Mouse (Mus musculus) intestine, embryonic 15.5 days (tissue): ENCODE data around the gene H60b. TPM values are rescaled to one million over a fixed set of nuclear protein-coding genes. Genes with fewer than 3 reads are reported as not detected.
A peak's percentile ranks its signal among the peaks of the same experiment; 100 is the strongest.
"Not testable (repeated sequence)": the region's sequence is repeated elsewhere in the genome, so short reads cannot be mapped to it uniquely, and the experiment has no call there.

ENCODE experiments used
- ATAC-seq: fragments of 200-750 bp; cut with Nextera tagmentation; 2 replicates; pipeline ENCODE4 v1.8.0; 2017; ENCODE audit warnings: moderate TSS enrichment, moderate library complexity
- H3K27ac ChIP-seq: fragments of 300-500 bp; sonication (generic); 2 replicates; pipeline ENCODE4 v1.5.1; 2015; ENCODE audit warnings: mild to moderate bottlenecking, inconsistent platforms
- H3K27me3 ChIP-seq: fragments of 300-500 bp; sonication (generic); replicated peaks from 2 replicates; pipeline ENCODE4 v1.6.1; 2015; ENCODE audit warnings: inconsistent platforms
- H3K36me3 ChIP-seq: fragments of 300-500 bp; sonication (generic); 2 replicates; pipeline ENCODE4 v1.6.1; 2015; ENCODE audit warnings: inconsistent platforms
- H3K4me1 ChIP-seq: fragments of 300-500 bp; sonication (generic); replicated peaks from 2 replicates; pipeline ENCODE4 v1.6.1; 2015; ENCODE audit warnings: inconsistent platforms
- H3K4me2 ChIP-seq: fragments of 300-500 bp; sonication (generic); replicated peaks from 2 replicates; pipeline ENCODE4 v1.6.1; 2015; ENCODE audit warnings: mild to moderate bottlenecking, inconsistent platforms
- H3K4me3 ChIP-seq: fragments of 300-500 bp; sonication (generic); replicated peaks from 2 replicates; pipeline ENCODE4 v1.5.1; 2015; ENCODE audit warnings: inconsistent platforms
- H3K9ac ChIP-seq: fragments of 300-500 bp; sonication (generic); 2 replicates; pipeline ENCODE4 v1.6.1; 2015; ENCODE audit warnings: inconsistent platforms
- H3K9me3 ChIP-seq: fragments of 300-500 bp; sonication (generic); 2 replicates; pipeline ENCODE4 v1.6.1; 2016; ENCODE audit warnings: inconsistent platforms
- WGBS: fragments of 180-500 bp; shearing (Covaris S2); methylation state at CpG from one replicate; pipeline ENCODE4 v1.1.7; 2015; 5-methylcytosine and 5-hydroxymethylcytosine counted together
- polyA plus RNA-seq: library from polyadenylated mRNA; unstranded; fragments of >200 nt; fragmentation: Nextera tagmentation; extraction: Ambion mirVana; gene quantifications from 2 replicates; pipeline ENCODE4 v1.2.1, GENCODE M21; 2015

H60b gene
- polyA plus RNA-seq, 1 experiment from 2014 or later = 0.53 TPM

DNA sequence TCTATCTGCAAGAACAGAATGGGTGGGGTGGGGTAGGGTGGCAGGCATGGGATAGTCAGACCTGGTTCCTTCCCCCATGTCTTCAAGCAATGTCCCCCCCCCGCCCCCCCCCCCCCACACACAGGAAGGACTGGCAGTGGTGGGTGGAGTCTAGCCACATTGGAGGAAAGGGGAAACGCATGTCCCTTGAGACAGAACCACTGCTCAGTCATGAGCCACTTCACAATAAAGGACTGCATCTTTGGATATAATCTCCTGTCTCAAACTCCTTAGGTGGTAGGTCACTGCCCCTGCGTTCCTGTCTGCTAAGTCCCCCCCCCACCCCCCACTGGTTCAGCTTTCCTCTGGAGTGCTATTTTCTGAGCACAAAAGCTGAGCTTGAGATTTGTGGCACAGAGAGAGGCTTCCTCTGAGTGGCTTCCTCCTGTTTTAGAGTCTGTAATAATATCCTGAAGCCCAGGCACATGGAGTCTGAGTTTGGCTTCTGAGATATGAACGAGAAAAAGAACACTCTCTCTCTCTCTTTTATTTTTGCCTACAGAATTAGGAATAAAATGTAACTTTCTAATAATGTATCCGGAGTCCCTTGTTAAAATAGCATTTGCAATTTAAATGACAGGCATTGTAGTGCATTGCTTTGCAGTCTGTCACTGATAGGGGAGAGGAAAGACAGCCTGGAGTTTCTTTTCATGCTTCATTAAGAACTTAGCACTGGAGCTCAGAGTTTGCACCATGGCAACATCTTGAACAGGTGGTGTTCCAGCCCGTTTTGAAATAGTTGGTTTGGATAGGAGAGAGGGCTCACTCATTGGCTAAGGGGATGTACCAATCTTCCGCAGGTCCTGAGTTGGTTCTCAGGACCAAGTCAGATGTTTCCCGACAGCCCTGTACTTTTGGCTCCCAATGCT lies 112.7 kb downstream of the H60b start:
- not testable (repeated sequence) for H3K4me3 ChIP-seq, H3K27me3 ChIP-seq, H3K9ac ChIP-seq, ATAC-seq, H3K36me3 ChIP-seq, H3K4me1 ChIP-seq, H3K27ac ChIP-seq, H3K9me3 ChIP-seq, H3K4me2 ChIP-seq
- WGBS = 58% methylated on average over 6 of the region's 8 CpGs

DNA sequence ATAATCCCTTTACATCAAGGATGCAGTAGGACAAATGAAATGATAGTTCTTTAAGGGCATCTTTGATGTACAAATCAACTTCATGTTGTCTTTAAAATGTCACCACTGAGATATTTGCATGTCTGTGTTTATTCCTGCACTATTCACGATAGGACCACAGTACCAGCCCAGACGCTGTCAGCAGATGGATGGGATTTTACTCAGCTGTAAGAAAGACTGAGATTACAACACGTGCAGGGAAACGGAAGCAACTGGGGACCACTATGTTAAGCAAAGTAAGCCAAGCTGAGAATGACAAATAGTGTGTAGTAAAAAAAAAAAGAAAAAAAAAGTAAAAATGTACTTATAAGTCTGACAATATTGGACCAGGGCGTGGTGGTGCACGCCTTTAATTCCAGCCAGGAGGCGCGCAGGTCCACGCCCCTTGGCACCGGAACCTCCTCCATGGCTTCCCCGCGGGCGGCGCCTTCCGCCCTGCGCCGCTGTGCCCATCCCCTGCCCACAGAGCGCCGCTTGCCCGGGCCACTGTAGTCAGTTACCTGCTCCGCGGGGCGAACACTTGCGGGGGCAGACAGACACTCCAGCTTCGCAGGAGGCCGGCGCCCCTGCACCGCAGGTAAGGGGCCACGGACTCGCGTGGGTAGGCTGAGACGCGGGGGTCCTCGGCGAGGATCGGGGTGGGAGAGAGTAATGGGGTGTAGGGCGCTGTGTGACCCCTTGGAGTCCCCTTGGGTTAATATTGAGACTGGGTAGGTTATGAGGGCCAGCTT lies 114.7 kb downstream of the H60b start:
- WGBS = 2% methylated on average over 37 of the region's 37 CpGs
- peak overlapping the region; percentile 92 for H3K4me2 ChIP-seq
- ATAC-seq = peak; percentile 81
- H3K4me1 ChIP-seq, H3K9me3 ChIP-seq, H3K27ac ChIP-seq, H3K27me3 ChIP-seq, H3K36me3 ChIP-seq: not testable (repeated sequence)
- peak overlapping the region; percentile 45; the same call in 1 of the 2 replicates for H3K9ac ChIP-seq
- peak overlapping the region; percentile 47 for H3K4me3 ChIP-seq

DNA sequence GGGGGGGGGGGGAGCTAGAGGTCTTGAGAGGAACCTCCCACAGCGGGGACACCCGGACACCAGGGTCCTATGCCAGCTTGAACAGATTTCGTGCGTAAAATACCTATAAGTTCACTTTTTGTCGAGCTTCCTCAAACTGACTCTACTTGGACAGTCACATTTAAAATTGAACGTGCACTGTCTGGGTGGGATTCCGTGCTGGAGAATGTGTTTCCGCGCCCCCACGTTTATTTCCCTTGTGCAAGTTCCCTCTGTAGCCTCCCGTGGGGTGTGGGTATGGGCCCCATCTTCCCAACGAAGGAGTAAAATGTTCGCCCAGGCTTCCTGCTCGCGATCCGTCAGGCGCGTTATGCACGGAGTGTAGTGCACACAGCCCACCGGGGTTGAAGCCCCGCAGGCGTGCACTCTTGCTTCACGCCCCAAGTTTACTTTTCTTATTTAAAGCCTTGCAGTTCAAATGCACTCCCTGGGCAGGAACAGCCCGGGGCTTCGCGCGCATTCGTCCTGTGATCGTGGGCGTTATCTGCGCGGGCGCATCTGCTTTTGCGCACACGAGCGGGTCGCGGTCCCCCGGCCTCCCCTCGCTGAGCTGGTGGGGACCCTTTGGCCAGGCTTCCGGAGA lies 115.4 kb downstream of the H60b start:
- under 1% methylated on average over 41 of the region's 41 CpGs for WGBS
- 0 out of 2 replicates have a peak, but pooled peaks cover 6% of the 10 kb centered on the region for H3K4me1 ChIP-seq
- H3K27ac ChIP-seq = no peak overlapping the region
- ATAC-seq = 0 out of 2 replicates have a peak, but pooled peaks have one; percentile 28
- no peaks in the 10 kb centered on the region for H3K36me3 ChIP-seq
- peak overlapping the region; percentile 47 for H3K4me3 ChIP-seq
- H3K9ac ChIP-seq = peak overlapping the region; percentile 23; the same call in 1 of the 2 replicates
- H3K4me2 ChIP-seq = peak overlapping the region; percentile 92
- no peaks in the 10 kb centered on the region for H3K27me3 ChIP-seq
- no peaks in the 10 kb centered on the region for H3K9me3 ChIP-seq

DNA sequence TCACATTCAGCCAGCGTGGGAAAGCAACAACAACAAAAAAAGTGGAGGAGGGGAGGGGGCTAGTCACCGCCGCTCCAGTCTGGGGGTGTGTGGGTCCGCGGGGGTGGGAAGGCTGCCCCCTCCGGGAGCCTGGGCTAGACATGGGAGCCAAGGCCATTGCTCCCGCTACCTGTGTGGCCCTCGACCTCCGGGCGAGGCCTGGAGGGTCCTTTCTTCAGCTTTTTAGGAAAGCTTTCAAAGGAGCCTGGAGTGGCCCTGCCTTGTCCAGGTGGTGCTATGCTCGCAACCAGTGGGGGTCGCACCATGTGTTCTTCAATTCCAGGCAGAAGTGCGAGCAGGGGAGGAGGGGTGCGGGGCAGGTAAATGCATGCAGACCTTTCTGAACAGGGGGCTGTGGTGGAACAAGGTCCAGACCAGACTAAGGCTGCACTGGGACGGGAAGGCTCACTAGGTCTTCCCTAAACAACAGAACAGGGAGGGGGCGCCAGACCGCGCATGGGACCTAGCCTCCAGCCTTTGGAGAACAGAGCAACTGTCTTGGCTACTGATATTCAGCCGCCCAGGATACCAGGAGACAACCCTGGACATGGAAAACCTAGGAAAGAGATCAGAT lies 116.2 kb downstream of the H60b start:
- WGBS = 11% methylated on average over 19 of the region's 19 CpGs
- no peak overlapping the region for H3K27ac ChIP-seq
- H3K4me1 ChIP-seq = 0 out of 2 replicates have a peak, but pooled peaks cover 6% of the 10 kb centered on the region
- H3K9ac ChIP-seq = no peak overlapping the region
- H3K4me3 ChIP-seq = peak overlapping the region; percentile 47; the same call in 1 of the 2 replicates
- no peaks in the 10 kb centered on the region for H3K36me3 ChIP-seq
- H3K9me3 ChIP-seq = no peaks in the 10 kb centered on the region
- ATAC-seq = no peak
- H3K4me2 ChIP-seq = peak overlapping the region; percentile 92
- no peaks in the 10 kb centered on the region for H3K27me3 ChIP-seq

DNA sequence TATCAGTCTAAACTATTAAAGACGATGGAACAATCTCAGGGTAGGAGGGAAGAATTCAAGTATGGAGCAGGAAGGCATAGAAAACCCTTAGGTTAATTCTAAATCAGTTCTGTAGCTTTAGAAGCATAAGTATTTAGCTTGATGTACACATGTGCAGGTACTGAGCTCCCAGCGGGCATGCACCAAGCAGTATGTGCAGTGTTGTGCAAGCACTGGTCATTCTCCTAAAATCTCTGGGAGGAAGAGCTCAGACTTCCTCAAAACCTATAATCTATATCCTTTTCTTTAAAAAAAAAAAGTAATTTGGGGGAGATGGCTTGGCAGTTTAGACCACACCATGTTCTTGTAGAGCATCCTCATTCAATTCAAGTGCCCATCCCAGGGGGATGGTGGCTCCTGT lies 120.1 kb downstream of the H60b start:
- H3K27ac ChIP-seq, H3K4me1 ChIP-seq, ATAC-seq, H3K36me3 ChIP-seq, H3K27me3 ChIP-seq, H3K4me2 ChIP-seq, H3K9ac ChIP-seq, H3K4me3 ChIP-seq, H3K9me3 ChIP-seq: not testable (repeated sequence)
- WGBS = 87% methylated on average over 2 of the region's 2 CpGs

DNA sequence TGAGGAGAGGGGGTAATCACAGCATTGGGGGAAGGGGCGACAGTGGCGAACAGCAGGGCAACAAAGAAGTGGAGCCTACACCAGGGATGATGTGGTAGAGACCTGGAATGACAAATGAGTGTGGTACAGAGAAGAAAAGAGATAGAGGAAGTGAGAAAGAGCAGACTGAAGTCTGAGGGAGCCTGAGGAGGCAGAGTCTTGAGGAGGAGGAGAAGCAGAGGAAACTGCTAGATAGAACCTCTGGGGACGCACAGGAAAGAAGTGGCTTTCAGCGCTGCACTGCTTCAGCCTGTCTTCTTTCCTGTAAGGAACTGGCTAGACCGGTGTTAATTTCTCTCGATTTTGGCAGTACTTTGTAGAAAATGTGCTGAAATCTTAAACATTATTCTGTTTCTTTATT lies 124.4 kb downstream of the H60b start:
- H3K36me3 ChIP-seq = no peaks in the 10 kb centered on the region
- no peaks in the 10 kb centered on the region for H3K4me1 ChIP-seq

DNA sequence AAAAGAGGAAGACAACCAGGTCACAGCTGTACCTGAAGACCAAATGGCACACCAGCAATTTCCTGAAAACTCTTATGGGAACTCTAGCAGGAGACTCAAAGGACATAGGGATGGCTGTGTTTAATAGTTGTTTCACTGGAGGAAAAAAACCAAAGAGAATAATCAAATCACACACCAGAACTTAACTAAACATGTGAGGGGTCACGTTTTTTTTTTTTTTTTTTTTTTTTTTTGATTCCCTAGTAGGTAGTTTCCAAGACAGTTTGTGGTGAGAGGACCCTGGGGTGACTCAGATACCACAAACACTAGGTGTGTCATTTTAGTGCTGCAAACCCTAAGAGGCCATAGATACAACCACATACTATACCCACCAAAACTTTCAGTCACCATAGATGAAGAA lies 137.3 kb downstream of the H60b start:
- Histone ChIP-seq H3K9me3 (no peaks in the 10 kb centered on the region), H3K36me3 (no peaks in the 10 kb centered on the region), H3K4me2 (no peak overlapping the region), H3K27me3 (no peaks in the 10 kb centered on the region), H3K27ac (no peak overlapping the region), H3K4me3 (no peak overlapping the region), H3K9ac (no peak overlapping the region), H3K4me1 (no peaks in the 10 kb centered on the region)
- no peak for ATAC-seq
- 33% methylated on average over 1 of the region's 1 CpGs for WGBS

More for the DNA sequence above, 124.4 kb downstream of the H60b start:
- H3K27ac ChIP-seq = no peak overlapping the region
- H3K9ac ChIP-seq = no peak overlapping the region
- no peak overlapping the region for H3K4me2 ChIP-seq
- ATAC-seq = no peak
- H3K4me3 ChIP-seq = no peak overlapping the region
- WGBS = 45% methylated on average over 6 of the region's 6 CpGs
- H3K9me3 ChIP-seq = no peaks in the 10 kb centered on the region
- no peaks in the 10 kb centered on the region for H3K27me3 ChIP-seq

DNA sequence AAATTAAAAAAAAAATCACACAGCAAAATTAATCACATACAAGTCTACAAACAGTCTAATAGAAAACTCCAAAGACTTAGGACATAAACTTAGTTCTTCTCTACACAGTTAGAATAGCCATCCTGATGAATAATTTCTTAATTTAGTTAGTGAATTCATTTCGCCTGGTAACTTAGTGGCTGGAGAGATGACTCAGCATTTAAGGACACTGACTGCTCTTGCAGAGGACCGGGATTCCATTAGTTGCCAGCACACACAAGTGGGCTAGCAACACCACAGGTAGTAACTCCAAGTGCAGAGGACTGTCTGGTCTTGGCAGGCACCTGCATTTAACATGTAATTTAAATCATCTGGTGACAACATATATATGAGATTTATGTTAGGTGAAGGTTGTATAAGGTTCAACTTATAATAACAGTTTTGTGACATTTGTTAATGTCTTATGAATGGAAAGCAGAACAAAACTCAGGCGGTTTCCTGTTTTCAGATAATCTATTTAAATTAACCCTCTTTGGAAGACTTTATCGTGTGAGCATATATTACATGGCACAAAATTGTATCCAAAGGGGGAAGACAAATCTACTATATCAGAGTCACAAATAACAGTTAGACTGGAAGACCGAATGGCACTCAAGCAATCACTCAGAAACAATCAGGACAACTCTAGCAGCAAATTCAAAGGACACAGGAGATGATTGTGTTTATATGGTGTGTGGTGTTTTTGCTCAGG lies 138.8 kb downstream of the H60b start:
- no peak for ATAC-seq
- H3K4me1 ChIP-seq = no peaks in the 10 kb centered on the region
- no peak overlapping the region for H3K4me3 ChIP-seq
- H3K27ac ChIP-seq = no peak overlapping the region
- no peaks in the 10 kb centered on the region for H3K9me3 ChIP-seq
- no peaks in the 10 kb centered on the region for H3K27me3 ChIP-seq
- no peak overlapping the region for H3K4me2 ChIP-seq
- no peaks in the 10 kb centered on the region for H3K36me3 ChIP-seq
- WGBS = 74% methylated on average over 5 of the region's 5 CpGs
- H3K9ac ChIP-seq = no peak overlapping the region

DNA sequence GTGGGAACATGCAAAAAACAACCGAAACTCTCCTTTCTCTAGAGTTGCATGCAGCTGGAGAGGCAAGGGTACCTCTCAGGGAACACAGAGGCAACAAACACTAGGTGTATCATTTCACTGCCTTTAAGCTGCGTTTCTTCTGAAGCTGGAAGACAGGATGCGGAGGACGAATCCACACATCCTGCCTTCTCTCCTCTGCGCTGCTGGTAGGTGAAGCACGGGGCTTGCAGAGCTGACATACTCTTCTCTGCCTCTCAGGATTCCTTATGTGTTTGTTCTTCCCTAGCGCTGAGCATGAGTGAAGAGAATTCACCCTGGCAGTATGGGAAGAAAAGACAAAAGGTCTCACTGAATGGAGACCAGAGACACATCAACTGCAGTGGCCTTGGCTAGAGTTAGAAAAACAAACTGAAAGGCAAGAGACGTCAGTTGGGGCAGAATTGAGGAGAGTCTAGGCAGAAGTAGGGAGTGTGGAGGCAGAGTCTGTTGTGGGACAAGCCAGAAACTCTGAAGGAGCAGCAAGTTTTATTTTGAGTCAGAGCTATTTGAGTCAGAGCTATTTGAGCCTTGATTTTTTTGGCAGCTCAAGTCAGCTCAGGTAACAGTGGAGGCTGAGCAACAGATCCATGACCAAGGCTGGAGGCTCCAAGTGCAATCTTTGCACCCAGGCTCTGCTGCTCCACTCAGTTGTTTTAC lies 139.5 kb downstream of the H60b start:
- no peaks in the 10 kb centered on the region for H3K27me3 ChIP-seq
- H3K9ac ChIP-seq = no peak overlapping the region
- H3K4me1 ChIP-seq = no peaks in the 10 kb centered on the region
- H3K4me2 ChIP-seq = no peak overlapping the region
- no peaks in the 10 kb centered on the region for H3K9me3 ChIP-seq
- WGBS = 53% methylated on average over 8 of the region's 8 CpGs
- H3K27ac ChIP-seq = no peak overlapping the region
- no peak for ATAC-seq
- no peak overlapping the region for H3K4me3 ChIP-seq
- no peaks in the 10 kb centered on the region for H3K36me3 ChIP-seq

DNA sequence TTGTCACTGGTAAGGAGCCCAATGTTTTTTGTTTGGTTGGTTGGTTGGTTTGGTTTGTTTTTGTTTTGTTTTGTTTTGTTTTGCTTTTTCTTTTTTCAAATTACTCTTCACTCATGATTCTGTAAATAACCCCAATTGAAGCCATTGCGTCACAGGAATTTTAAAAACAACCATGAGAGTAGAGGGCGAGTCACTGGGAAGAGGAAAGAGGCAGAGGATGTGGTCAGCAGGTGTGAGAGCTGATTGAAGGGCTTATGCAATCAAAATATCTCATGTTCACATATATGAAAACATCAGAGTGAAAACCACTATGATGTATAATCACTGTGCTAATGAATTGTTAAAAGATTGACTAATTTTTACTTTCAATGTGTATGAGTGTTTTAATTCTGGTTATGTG lies 140.9 kb downstream of the H60b start:
- no peaks in the 10 kb centered on the region for H3K27me3 ChIP-seq
- H3K4me3 ChIP-seq = no peak overlapping the region
- no peak for ATAC-seq
- H3K27ac ChIP-seq = no peak overlapping the region
- no peaks in the 10 kb centered on the region for H3K4me1 ChIP-seq
- WGBS = 77% methylated on average over 2 of the region's 2 CpGs
- no peaks in the 10 kb centered on the region for H3K36me3 ChIP-seq
- H3K9ac ChIP-seq = no peak overlapping the region
- no peaks in the 10 kb centered on the region for H3K9me3 ChIP-seq
- H3K4me2 ChIP-seq = no peak overlapping the region

DNA sequence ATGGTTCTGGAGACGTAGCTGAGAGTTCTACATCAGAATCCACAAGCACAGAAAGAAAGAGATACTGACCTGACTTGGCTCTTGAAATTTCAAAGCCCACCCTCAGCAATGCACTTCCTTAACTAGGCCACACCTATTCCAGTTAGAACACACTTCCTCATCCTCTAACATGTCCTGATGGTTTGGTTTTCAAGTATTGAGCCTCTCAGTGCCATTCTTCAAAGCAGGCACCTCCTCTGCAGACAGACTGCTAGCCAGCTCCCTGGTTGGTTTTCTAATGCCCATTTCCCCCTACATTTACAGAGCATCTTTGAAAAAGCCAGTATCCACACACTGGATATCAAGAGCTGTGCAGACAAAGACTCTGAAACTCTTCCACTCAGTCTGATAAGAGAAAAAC lies 143.3 kb downstream of the H60b start:
- H3K27me3 ChIP-seq = no peaks in the 10 kb centered on the region
- no peak overlapping the region for H3K27ac ChIP-seq
- H3K4me1 ChIP-seq = no peaks in the 10 kb centered on the region
- no peak for ATAC-seq
- no peak overlapping the region for H3K4me3 ChIP-seq
- H3K9ac ChIP-seq = no peak overlapping the region
- no peaks in the 10 kb centered on the region for H3K36me3 ChIP-seq
- H3K4me2 ChIP-seq = no peak overlapping the region
- no peaks in the 10 kb centered on the region for H3K9me3 ChIP-seq
- whole genome bisulfite sequencing = 81% methylated on average over 1 of the region's 1 CpGs
